Mouse (Mus musculus): ENCODE measurements around the gene Iqsec1. TPM values are rescaled to one million over a fixed set of nuclear protein-coding genes. Genes with fewer than 3 reads are reported as not detected.
"Not testable (repeated sequence)": the region's sequence is repeated elsewhere in the genome, so short reads cannot be mapped to it uniquely, and the experiment has no call there.

The Iqsec1 gene
- polyA plus RNA-seq, 1 experiment from 2014 or later, result 30.1 TPM

GRCm38 (mm10) chr6:90661029-90661399 lies 327.5 kb downstream of the Iqsec1 start:
- Histone ChIP-seq H3K36me3 (replicated peaks; ENCODE audit: control insufficient read depth, insufficient read depth) (peaks cover 47% of the 10 kb centered on the region), H3K4me3 (replicated peaks; ENCODE audit: low read length) (no peak overlapping the region), H3K9ac (no peak overlapping the region), H3K4me1 (replicated peaks; ENCODE audit: control insufficient read depth, insufficient read depth, low read length) (0 out of 2 replicates have a peak, but pooled peaks cover 3% of the 10 kb centered on the region), H3K27me3 (ENCODE audit: control insufficient read depth, insufficient read depth, low read length) (no peaks in the 10 kb centered on the region), H3K4me2 (replicated peaks) (no peak overlapping the region), H3K27ac (no peak overlapping the region), H3K9me3 (ENCODE audit: control insufficient read depth, low read length) (no peaks in the 10 kb centered on the region)
- ATAC-seq (ENCODE audit: low FRiP score) (no peak), DNase-seq (ENCODE audit: low spot score) (no peak)
- 83% methylated on average over 11 of the region's 11 CpGs for WGBS

DNA sequence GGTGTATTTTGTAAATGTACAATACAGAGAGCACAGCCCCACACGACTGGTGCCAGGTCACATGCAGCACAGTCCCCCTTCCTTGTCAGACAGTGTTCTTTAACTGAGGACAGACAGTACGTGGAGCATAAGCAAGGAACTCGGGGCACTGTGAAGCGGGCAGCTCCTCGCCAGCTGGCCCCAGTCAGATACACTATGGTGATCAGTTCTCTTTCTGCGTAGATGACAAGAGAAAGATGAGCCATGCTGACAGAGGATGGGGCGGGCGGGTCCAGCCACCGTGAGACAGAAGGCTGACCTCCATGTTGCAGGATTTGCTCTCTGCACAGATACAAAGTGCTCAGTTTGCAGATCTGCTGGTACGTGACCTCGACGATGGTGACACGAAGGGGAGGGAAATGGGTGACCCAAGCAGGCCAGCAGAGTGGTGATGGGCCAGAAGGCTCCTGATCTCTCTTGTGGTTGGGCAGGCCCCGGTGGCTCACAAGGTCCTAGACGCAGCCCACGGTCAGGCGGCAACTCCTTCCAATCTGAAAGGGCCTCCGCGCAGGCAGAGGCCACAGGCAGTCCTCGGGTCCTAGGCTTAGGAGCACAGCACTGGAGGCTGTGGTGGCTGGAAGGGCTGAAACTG lies 328.0 kb downstream of the Iqsec1 start:
- ATAC-seq (ENCODE audit: low FRiP score) (0 out of 2 replicates have a peak, but pooled peaks have one; percentile 7), DNase-seq (ENCODE audit: low spot score) (no peak)
- Histone ChIP-seq H3K27ac (peak overlapping the region; percentile 38; the same call in 1 of the 2 replicates), H3K4me1 (replicated peaks; ENCODE audit: control insufficient read depth, insufficient read depth, low read length) (0 out of 2 replicates have a peak, but pooled peaks cover 3% of the 10 kb centered on the region), H3K9ac (no peak overlapping the region), H3K27me3 (ENCODE audit: control insufficient read depth, insufficient read depth, low read length) (no peaks in the 10 kb centered on the region), H3K36me3 (replicated peaks; ENCODE audit: control insufficient read depth, insufficient read depth) (peaks cover 42% of the 10 kb centered on the region), H3K9me3 (ENCODE audit: control insufficient read depth, low read length) (no peaks in the 10 kb centered on the region), H3K4me3 (replicated peaks; ENCODE audit: low read length) (no peak overlapping the region), H3K4me2 (replicated peaks) (no peak overlapping the region)
- WGBS, result 83% methylated on average over 20 of the region's 20 CpGs

DNA sequence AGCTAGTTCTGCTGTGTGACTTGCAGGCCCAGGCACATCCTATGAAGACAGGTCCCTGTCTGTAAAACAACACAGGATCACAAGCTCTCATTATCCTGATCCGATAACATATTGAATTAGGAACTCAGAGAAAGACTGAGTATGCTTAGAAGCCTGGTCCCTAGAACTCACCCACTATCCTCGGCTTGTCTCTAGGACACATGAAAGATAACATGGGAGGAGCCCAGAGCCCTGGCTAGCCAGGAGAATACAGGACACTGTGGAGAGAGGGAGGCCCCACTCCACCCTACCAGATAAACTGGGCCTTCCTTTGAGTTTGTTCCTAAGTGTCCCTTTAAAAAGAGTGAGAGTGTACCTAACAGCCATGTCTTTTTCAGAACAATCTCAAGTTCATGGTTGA lies 328.6 kb downstream of the Iqsec1 start:
- WGBS, result 81% methylated on average over 2 of the region's 2 CpGs
- no peak for DNase-seq (ENCODE audit: low spot score)

DNA sequence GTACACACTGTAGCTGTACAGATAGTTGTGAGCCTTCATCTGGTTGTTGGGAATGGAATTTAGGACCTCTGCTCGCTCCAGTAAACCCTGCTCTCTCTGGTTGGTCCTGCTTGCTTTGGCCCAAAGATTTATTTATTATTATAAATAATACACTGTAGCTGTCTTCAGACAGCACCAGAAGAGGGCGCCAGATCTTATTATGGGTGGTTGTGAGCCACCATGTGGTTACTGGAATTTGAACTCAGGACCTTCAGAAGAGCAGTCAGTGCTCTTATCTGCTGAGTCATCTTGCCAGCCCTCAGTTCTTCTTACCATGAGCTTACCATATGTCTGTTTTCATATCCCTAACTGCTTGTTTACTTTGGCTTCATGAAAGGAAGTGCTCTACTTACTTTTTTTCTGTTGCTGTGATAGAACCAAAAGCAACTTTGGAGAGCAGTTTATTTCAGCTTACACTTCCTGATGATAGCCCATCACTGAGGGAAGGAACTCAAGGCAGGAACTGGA lies 332.1 kb downstream of the Iqsec1 start:
- 73% methylated on average over 2 of the region's 2 CpGs for WGBS
- not testable (repeated sequence) for ATAC-seq (ENCODE audit: low FRiP score); H3K4me2 ChIP-seq (replicated peaks); DNase-seq (ENCODE audit: low spot score); H3K27ac ChIP-seq; H3K9ac ChIP-seq; H3K9me3 ChIP-seq (ENCODE audit: control insufficient read depth, low read length); H3K4me3 ChIP-seq (replicated peaks; ENCODE audit: low read length); H3K27me3 ChIP-seq (ENCODE audit: control insufficient read depth, insufficient read depth, low read length); H3K4me1 ChIP-seq (replicated peaks; ENCODE audit: control insufficient read depth, insufficient read depth, low read length)
- H3K36me3 ChIP-seq (replicated peaks; ENCODE audit: control insufficient read depth, insufficient read depth), result peaks cover 17% of the 10 kb centered on the region

More for the DNA sequence above, 328.6 kb downstream of the Iqsec1 start:
- no peak overlapping the region for H3K4me2 ChIP-seq (replicated peaks)
- no peaks in the 10 kb centered on the region for H3K9me3 ChIP-seq (ENCODE audit: control insufficient read depth, low read length)
- H3K4me1 ChIP-seq (replicated peaks; ENCODE audit: control insufficient read depth, insufficient read depth, low read length), result 0 out of 2 replicates have a peak, but pooled peaks cover 3% of the 10 kb centered on the region
- no peaks in the 10 kb centered on the region for H3K27me3 ChIP-seq (ENCODE audit: control insufficient read depth, insufficient read depth, low read length)
- no peak overlapping the region for H3K4me3 ChIP-seq (replicated peaks; ENCODE audit: low read length)
- ATAC-seq (ENCODE audit: low FRiP score), result no peak
- no peak overlapping the region for H3K27ac ChIP-seq
- H3K36me3 ChIP-seq (replicated peaks; ENCODE audit: control insufficient read depth, insufficient read depth), result peaks cover 36% of the 10 kb centered on the region
- H3K9ac ChIP-seq, result no peak overlapping the region

DNA sequence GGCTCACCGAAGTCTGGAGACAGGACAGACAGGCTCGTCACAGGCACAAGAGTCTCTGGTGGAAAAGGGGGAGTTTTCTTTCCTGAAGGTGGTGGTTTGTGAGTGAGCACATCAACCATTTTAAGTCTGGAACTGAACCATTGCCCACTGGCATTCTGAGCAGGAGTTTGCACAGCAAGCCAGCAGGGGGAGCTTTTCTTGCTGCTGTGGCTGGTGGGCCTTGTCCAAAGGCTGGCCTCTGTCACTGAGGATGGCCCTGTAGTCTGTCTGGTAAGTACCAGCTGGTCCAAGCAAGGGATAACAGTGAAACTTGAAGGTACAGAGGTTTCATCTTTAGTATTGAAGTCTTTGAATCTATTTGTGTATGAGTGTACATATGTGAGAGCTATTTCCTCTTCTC lies 334.7 kb downstream of the Iqsec1 start:
- ATAC-seq (ENCODE audit: low FRiP score), result no peak
- no peaks in the 10 kb centered on the region for H3K27me3 ChIP-seq (ENCODE audit: control insufficient read depth, insufficient read depth, low read length)
- 75% methylated on average over 2 of the region's 2 CpGs for WGBS

DNA sequence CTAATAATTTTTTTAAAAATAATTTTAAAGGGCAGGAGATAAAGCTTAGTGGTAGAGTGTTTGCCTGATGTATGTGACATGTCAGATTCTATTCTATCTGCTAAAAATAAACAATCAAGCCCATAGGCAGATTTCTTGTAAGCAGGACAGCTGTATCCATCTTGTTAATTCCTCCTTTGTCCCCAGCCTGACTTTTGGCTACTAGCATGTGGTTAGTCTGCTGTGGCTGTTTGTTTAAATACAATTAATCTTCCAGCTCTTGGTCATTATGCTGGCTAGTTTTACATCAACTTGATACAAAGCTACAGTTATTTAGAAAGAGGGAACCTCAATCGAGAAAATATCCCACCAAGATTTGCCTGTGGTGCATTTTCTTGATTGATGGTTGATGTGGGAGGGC lies 337.9 kb downstream of the Iqsec1 start:
- Histone ChIP-seq H3K9ac (no peak overlapping the region), H3K4me3 (replicated peaks; ENCODE audit: low read length) (no peak overlapping the region)

More for the DNA sequence above, 334.7 kb downstream of the Iqsec1 start:
- H3K9ac ChIP-seq, result no peak overlapping the region
- H3K27ac ChIP-seq, result no peak overlapping the region
- H3K4me2 ChIP-seq (replicated peaks), result no peak overlapping the region
- no peaks in the 10 kb centered on the region for H3K4me1 ChIP-seq (replicated peaks; ENCODE audit: control insufficient read depth, insufficient read depth, low read length)
- no peaks in the 10 kb centered on the region for H3K9me3 ChIP-seq (ENCODE audit: control insufficient read depth, low read length)
- no peaks in the 10 kb centered on the region for H3K36me3 ChIP-seq (replicated peaks; ENCODE audit: control insufficient read depth, insufficient read depth)
- no peak for DNase-seq (ENCODE audit: low spot score)
- no peak overlapping the region for H3K4me3 ChIP-seq (replicated peaks; ENCODE audit: low read length)

DNA sequence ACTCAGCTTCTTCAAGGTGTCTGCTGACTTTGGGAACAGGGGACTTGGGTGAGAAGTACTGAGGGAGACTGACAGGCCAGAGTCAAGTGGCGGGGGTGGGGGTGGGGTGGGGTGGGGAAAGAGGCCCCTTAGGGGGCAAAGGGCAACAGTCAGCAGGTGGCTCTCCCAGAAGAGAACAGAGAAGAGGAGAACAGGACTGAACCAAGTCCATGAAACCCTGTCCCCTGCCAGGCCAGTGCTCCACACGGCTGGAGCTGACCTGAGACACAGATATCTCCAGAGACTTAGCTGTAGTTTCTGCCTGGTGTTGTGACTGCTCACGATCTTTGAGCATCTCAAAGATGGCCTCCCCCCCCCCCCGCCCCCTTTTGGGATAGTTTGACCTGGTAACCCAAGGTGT lies 339.2 kb downstream of the Iqsec1 start:
- Histone ChIP-seq H3K27me3 (ENCODE audit: control insufficient read depth, insufficient read depth, low read length) (no peaks in the 10 kb centered on the region), H3K4me2 (replicated peaks) (no peak overlapping the region), H3K4me1 (replicated peaks; ENCODE audit: control insufficient read depth, insufficient read depth, low read length) (peaks cover 10% of the 10 kb centered on the region; the same call in 1 of the 2 replicates), H3K36me3 (replicated peaks; ENCODE audit: control insufficient read depth, insufficient read depth) (no peaks in the 10 kb centered on the region), H3K9ac (no peak overlapping the region), H3K9me3 (ENCODE audit: control insufficient read depth, low read length) (0 out of 2 replicates have a peak, but pooled peaks cover 4% of the 10 kb centered on the region), H3K27ac (no peak overlapping the region), H3K4me3 (replicated peaks; ENCODE audit: low read length) (no peak overlapping the region)
- 64% methylated on average over 4 of the region's 4 CpGs for WGBS
- no peak for DNase-seq (ENCODE audit: low spot score)
- ATAC-seq (ENCODE audit: low FRiP score), result no peak

More for the DNA sequence above, 337.9 kb downstream of the Iqsec1 start:
- WGBS, result 45% methylated on average over 1 of the region's 1 CpGs
- Histone ChIP-seq H3K27me3 (ENCODE audit: control insufficient read depth, insufficient read depth, low read length) (no peaks in the 10 kb centered on the region), H3K9me3 (ENCODE audit: control insufficient read depth, low read length) (0 out of 2 replicates have a peak, but pooled peaks cover 4% of the 10 kb centered on the region), H3K4me2 (replicated peaks) (no peak overlapping the region), H3K27ac (no peak overlapping the region), H3K36me3 (replicated peaks; ENCODE audit: control insufficient read depth, insufficient read depth) (no peaks in the 10 kb centered on the region), H3K4me1 (replicated peaks; ENCODE audit: control insufficient read depth, insufficient read depth, low read length) (no peaks in the 10 kb centered on the region)
- no peak for DNase-seq (ENCODE audit: low spot score)
- ATAC-seq (ENCODE audit: low FRiP score), result no peak

DNA sequence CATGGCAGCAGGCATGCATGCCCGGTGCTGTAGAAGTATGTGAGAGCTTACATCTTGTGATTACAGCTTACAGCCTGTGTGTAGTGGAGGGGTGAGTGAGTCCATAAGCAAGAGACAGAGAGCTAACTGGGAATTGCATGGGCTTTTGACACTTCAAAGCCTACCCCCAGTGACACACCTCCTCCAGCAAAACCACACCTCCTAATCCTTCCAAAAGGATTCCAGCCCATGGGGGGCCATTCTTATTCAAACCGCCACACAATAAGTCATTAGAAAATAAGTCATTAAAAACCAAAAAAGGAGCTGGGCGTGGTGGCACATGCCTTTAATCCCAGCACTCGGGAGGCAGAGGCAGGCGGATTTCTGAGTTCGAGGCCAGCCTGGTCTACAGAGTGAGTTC lies 340.1 kb downstream of the Iqsec1 start:
- H3K27me3 ChIP-seq (ENCODE audit: control insufficient read depth, insufficient read depth, low read length), result no peaks in the 10 kb centered on the region
- no peak overlapping the region for H3K27ac ChIP-seq
- DNase-seq (ENCODE audit: low spot score) (no peak), ATAC-seq (ENCODE audit: low FRiP score) (no peak)
- H3K4me2 ChIP-seq (replicated peaks), result no peak overlapping the region
- WGBS, result 96% methylated on average over 6 of the region's 6 CpGs
- H3K9ac ChIP-seq, result no peak overlapping the region
- H3K36me3 ChIP-seq (replicated peaks; ENCODE audit: control insufficient read depth, insufficient read depth), result no peaks in the 10 kb centered on the region
- peaks cover 10% of the 10 kb centered on the region; the same call in 1 of the 2 replicates for H3K4me1 ChIP-seq (replicated peaks; ENCODE audit: control insufficient read depth, insufficient read depth, low read length)
- H3K9me3 ChIP-seq (ENCODE audit: control insufficient read depth, low read length), result 0 out of 2 replicates have a peak, but pooled peaks cover 4% of the 10 kb centered on the region
- no peak overlapping the region for H3K4me3 ChIP-seq (replicated peaks; ENCODE audit: low read length)

DNA sequence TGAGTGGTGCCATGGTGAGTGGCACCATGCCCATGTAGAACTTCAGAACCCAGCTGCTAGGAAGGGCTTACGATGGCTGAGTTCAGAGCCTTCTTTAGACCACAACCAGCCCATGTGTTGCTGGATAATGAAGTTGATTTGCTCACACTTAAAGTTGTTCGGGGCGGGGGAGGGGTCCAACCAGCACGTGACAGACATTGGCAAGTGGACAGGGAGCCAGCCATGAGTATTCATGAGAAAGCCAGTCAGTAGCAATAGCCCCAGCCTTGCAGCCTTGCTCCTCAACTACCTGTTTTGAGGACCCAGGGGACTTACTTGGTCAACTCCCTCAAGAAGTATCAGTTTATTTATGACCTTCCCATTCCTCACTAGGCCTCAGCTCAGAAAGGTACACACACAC lies 343.5 kb downstream of the Iqsec1 start:
- Histone ChIP-seq H3K4me1 (replicated peaks; ENCODE audit: control insufficient read depth, insufficient read depth, low read length) (peaks cover 10% of the 10 kb centered on the region; the same call in 1 of the 2 replicates), H3K4me3 (replicated peaks; ENCODE audit: low read length) (no peak overlapping the region), H3K4me2 (replicated peaks) (no peak overlapping the region), H3K27me3 (ENCODE audit: control insufficient read depth, insufficient read depth, low read length) (no peaks in the 10 kb centered on the region), H3K9me3 (ENCODE audit: control insufficient read depth, low read length) (0 out of 2 replicates have a peak, but pooled peaks cover 4% of the 10 kb centered on the region), H3K36me3 (replicated peaks; ENCODE audit: control insufficient read depth, insufficient read depth) (no peaks in the 10 kb centered on the region), H3K27ac (no peak overlapping the region), H3K9ac (no peak overlapping the region)
- no peak for DNase-seq (ENCODE audit: low spot score)
- no peak for ATAC-seq (ENCODE audit: low FRiP score)
- 70% methylated on average over 4 of the region's 4 CpGs for WGBS
